Mouse (Mus musculus) lung, postnatal 0 days (tissue): ENCODE measurements around the gene Gpr141. TPM values are rescaled to one million over a fixed set of nuclear protein-coding genes. Genes with fewer than 3 reads are reported as not detected.
"Not testable (repeated sequence)": the region's sequence is repeated elsewhere in the genome, so short reads cannot be mapped to it uniquely, and the experiment has no call there.

Source experiments
- ATAC-seq: fragments of 200-750 bp; cut with Nextera tagmentation; 2 replicates; pipeline ENCODE4 v1.8.0; 2017; ENCODE audit warnings: moderate library complexity
- DNase-seq: peaks from one replicate; pipeline ENCODE4 v3.0.0-alpha.2; 2016; ENCODE audit warnings: low spot score
- H3K27ac ChIP-seq: fragments of 300-500 bp; sonication (generic); 2 replicates; pipeline ENCODE4 v1.5.1; 2014; ENCODE audit warnings: antibody characterized with exemption, mild to moderate bottlenecking, low read length, mixed read lengths
- H3K27me3 ChIP-seq: fragments of 300-500 bp; sonication (generic); replicated peaks from 2 replicates; pipeline ENCODE4 v1.6.1; 2014; ENCODE audit warnings: low read length, mixed read lengths; ENCODE audit not compliant: insufficient read depth
- H3K36me3 ChIP-seq: fragments of 300-500 bp; sonication (generic); 2 replicates; pipeline ENCODE4 v1.6.1; 2014; ENCODE audit warnings: low read length, mixed read lengths; ENCODE audit not compliant: insufficient read depth
- H3K4me1 ChIP-seq: fragments of 300-500 bp; sonication (generic); 2 replicates; pipeline ENCODE4 v1.6.1; 2014; ENCODE audit warnings: antibody characterized with exemption, low read depth, low read length, mixed read lengths; ENCODE audit not compliant: insufficient read depth
- H3K4me2 ChIP-seq: fragments of 300-500 bp; sonication (generic); replicated peaks from 2 replicates; pipeline ENCODE4 v1.6.1; 2014; ENCODE audit warnings: low read depth, mild to moderate bottlenecking, low read length, moderate library complexity, mixed read lengths
- H3K4me3 ChIP-seq: fragments of 300-500 bp; sonication (generic); 2 replicates; pipeline ENCODE4 v1.5.1; 2014; ENCODE audit warnings: low read depth, low read length
- H3K9ac ChIP-seq: fragments of 300-500 bp; sonication (generic); replicated peaks from 2 replicates; pipeline ENCODE4 v1.6.1; 2014; ENCODE audit warnings: low read depth, mild to moderate bottlenecking
- H3K9me3 ChIP-seq: fragments of 300-500 bp; sonication (generic); 2 replicates; pipeline ENCODE4 v1.6.1; 2016; ENCODE audit warnings: low read length, mixed read lengths
- CTCF ChIP-seq: IDR thresholded peaks from 2 replicates; pipeline ENCODE4 v1.5.1; 2016; ENCODE audit warnings: antibody characterized with exemption, mild to moderate bottlenecking
- EP300 ChIP-seq: IDR thresholded peaks from 2 replicates; pipeline ENCODE4 v1.6.1; 2016; ENCODE audit warnings: antibody characterized with exemption, mild to moderate bottlenecking, control low read depth
- WGBS: fragments of 180-500 bp; shearing (Covaris S2); extraction: QIAGEN DNeasy Blood & Tissue Kit; methylation state at CpG from one replicate; pipeline ENCODE4 v1.1.7; 2014; 5-methylcytosine and 5-hydroxymethylcytosine counted together
- polyA plus RNA-seq: library from polyadenylated mRNA; unstranded; fragments of >200 nt; fragmentation: Nextera tagmentation; extraction: Ambion mirVana; gene quantifications from 2 replicates; pipeline ENCODE4 v1.2.1, GENCODE M21; 2015

Gpr141 gene
- polyA plus RNA-seq, 1 experiment from 2014 or later = 2.6 TPM

- DNase-seq = no peak
- no peak overlapping the region for H3K4me3 ChIP-seq
- ATAC-seq = no peak
- no peaks in the 10 kb centered on the region for H3K36me3 ChIP-seq
- no peaks in the 10 kb centered on the region for H3K4me1 ChIP-seq
- WGBS = 93% methylated on average over 3 of the region's 3 CpGs
- no peak overlapping the region for H3K4me2 ChIP-seq
- no peak overlapping the region for H3K27ac ChIP-seq
- no peak overlapping the region for H3K9ac ChIP-seq
- H3K27me3 ChIP-seq = no peaks in the 10 kb centered on the region
- no peak for TF ChIP-seq EP300
- no peak for TF ChIP-seq CTCF
- H3K9me3 ChIP-seq = no peaks in the 10 kb centered on the region
Observed at GRCm38 (mm10) chr13:19794942-19795341, 29.1 kb downstream of the Gpr141 start.

- H3K9ac ChIP-seq = no peak overlapping the region
- H3K27ac ChIP-seq = no peak overlapping the region
- no peaks in the 10 kb centered on the region for H3K27me3 ChIP-seq
- H3K4me2 ChIP-seq = no peak overlapping the region
- WGBS = 64% methylated on average over 6 of the region's 6 CpGs
- no peaks in the 10 kb centered on the region for H3K36me3 ChIP-seq
- DNase-seq = peak; percentile 28
- H3K4me1 ChIP-seq = no peaks in the 10 kb centered on the region
- no peaks in the 10 kb centered on the region for H3K9me3 ChIP-seq
- TF ChIP-seq EP300 = no peak
- TF ChIP-seq CTCF = no peak
- no peak for ATAC-seq
- no peak overlapping the region for H3K4me3 ChIP-seq
Observed at GRCm38 (mm10) chr13:19794486-19794885, 29.6 kb downstream of the Gpr141 start.

DNA sequence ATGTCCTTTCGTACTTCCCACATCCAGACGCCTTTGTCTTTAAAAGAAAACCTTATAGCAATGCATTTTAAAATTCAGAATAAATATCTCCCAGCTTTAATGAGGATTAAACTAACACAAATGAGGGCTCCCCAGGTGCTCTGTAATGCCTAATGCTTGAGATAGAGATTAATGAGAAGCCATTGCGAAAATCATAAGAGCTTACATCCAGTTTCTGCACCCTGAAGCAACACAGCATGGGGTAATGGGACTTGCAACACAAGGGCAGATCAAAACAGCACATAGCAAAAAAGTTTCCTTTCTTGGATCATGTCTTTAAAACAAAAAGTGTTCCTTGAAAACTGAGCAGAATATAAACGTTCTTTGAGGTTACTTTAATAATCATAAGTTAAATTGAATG, 30.3 kb downstream of the Gpr141 start:
- Histone ChIP-seq H3K4me2 (no peak overlapping the region), H3K27ac (no peak overlapping the region), H3K9ac (no peak overlapping the region), H3K4me3 (no peak overlapping the region), H3K27me3 (no peaks in the 10 kb centered on the region), H3K4me1 (no peaks in the 10 kb centered on the region), H3K9me3 (no peaks in the 10 kb centered on the region), H3K36me3 (no peaks in the 10 kb centered on the region)
- no peak for TF ChIP-seq CTCF
- no peak for TF ChIP-seq EP300
- 68% methylated on average over 4 of the region's 4 CpGs for WGBS
- ATAC-seq = no peak
- peak; percentile 25 for DNase-seq

DNA sequence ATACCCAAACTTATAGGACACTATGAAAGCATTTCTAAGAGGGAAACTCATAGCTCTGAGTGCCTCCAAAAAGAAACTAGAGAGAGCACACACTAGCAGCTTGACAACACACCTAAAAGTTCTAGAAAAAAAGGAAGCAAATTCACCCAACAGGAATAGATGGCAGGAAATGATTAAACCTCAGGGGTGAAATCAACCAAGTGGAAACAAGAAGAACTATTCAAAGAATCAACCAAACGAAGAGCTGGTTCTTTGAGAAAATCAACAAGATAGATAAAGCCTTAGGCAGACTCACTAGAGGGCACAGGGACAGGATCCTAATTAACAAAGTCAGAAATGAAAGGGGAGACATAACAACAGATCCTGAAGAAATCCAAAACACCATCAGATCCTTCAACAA, 36.1 kb downstream of the Gpr141 start:
- H3K9ac ChIP-seq, H3K4me3 ChIP-seq, H3K4me2 ChIP-seq, H3K4me1 ChIP-seq, ATAC-seq, H3K27me3 ChIP-seq, H3K27ac ChIP-seq, H3K36me3 ChIP-seq, H3K9me3 ChIP-seq, DNase-seq: not testable (repeated sequence)
- WGBS = 51% methylated on average over 1 of the region's 1 CpGs

DNA sequence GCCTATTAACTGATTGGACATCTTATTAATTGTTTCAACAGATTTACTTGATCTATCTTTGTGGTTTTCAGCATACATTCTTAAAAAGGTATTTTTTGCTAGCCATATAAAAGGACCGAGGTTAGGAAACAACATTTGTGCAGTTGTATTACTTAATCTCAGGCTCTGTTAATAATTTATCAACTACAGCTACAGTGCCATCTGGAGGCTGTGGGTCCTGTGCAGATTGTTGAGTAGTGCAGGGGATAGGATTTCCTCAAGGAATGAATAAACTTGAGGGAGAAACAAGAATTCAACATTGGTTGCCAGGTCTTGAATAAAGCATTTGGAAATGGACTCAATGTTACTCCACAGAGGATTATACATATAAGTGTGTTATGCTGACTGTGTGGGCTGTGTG, 53.9 kb downstream of the Gpr141 start:
- Histone ChIP-seq H3K27me3 (no peaks in the 10 kb centered on the region), H3K4me1 (no peaks in the 10 kb centered on the region), H3K27ac (no peak overlapping the region), H3K4me3 (no peak overlapping the region), H3K9me3 (no peaks in the 10 kb centered on the region), H3K9ac (no peak overlapping the region), H3K4me2 (no peak overlapping the region), H3K36me3 (no peaks in the 10 kb centered on the region)
- TF ChIP-seq EP300 (no peak), CTCF (peak; percentile 45)
- DNase-seq = peak; percentile 61
- 30% methylated on average over 1 of the region's 1 CpGs for WGBS
- ATAC-seq = no peak

- no peaks in the 10 kb centered on the region for H3K36me3 ChIP-seq
- H3K4me3 ChIP-seq = no peak overlapping the region
- DNase-seq = no peak
- H3K4me2 ChIP-seq = no peak overlapping the region
- H3K27ac ChIP-seq = no peak overlapping the region
- TF ChIP-seq CTCF (no peak), EP300 (no peak)
- H3K9ac ChIP-seq = no peak overlapping the region
- H3K9me3 ChIP-seq = no peaks in the 10 kb centered on the region
- ATAC-seq = no peak
- 56% methylated on average over 2 of the region's 2 CpGs for WGBS
- no peaks in the 10 kb centered on the region for H3K27me3 ChIP-seq
- H3K4me1 ChIP-seq = no peaks in the 10 kb centered on the region
Observed at GRCm38 (mm10) chr13:19767202-19767601, 56.9 kb downstream of the Gpr141 start.

GRCm38 (mm10) chr13:19764276-19764675, 59.8 kb downstream of the Gpr141 start:
- WGBS = 84% methylated on average over 4 of the region's 4 CpGs
- H3K4me2 ChIP-seq = no peak overlapping the region
- DNase-seq = peak; percentile 35

More at GRCm38 (mm10) chr13:19764276-19764675, 59.8 kb downstream of the Gpr141 start:
- Histone ChIP-seq H3K27ac (no peak overlapping the region), H3K9ac (no peak overlapping the region), H3K4me1 (no peaks in the 10 kb centered on the region), H3K9me3 (no peaks in the 10 kb centered on the region), H3K27me3 (no peaks in the 10 kb centered on the region), H3K4me3 (no peak overlapping the region), H3K36me3 (no peaks in the 10 kb centered on the region)
- TF ChIP-seq EP300 = no peak
- TF ChIP-seq CTCF = no peak
- ATAC-seq = no peak
